Mouse (Mus musculus) liver, postnatal 0 days (tissue): ENCODE measurements around the gene Duox1. TPM values are rescaled to one million over a fixed set of nuclear protein-coding genes. Genes with fewer than 3 reads are reported as not detected.
A peak's percentile ranks its signal among the peaks of the same experiment; 100 is the strongest.

Experiments
- ATAC-seq: fragments of 200-750 bp; cut with Nextera tagmentation; 2 replicates; pipeline ENCODE4 v1.8.0; 2017; ENCODE audit warnings: mild to moderate bottlenecking, moderate library complexity
- DNase-seq: peaks from one replicate; pipeline ENCODE4 v3.0.0-alpha.2; 2016
- H3K27ac ChIP-seq: fragments of 300-500 bp; sonication (generic); 2 replicates; pipeline ENCODE4 v1.5.1; 2014; ENCODE audit warnings: antibody characterized with exemption, moderate library complexity, mild to moderate bottlenecking, low read depth
- H3K27me3 ChIP-seq: fragments of 300-500 bp; sonication (generic); 2 replicates; pipeline ENCODE4 v1.6.1; 2014; ENCODE audit warnings: low read length, control low read depth, mixed read lengths; ENCODE audit not compliant: insufficient read depth
- H3K36me3 ChIP-seq: fragments of 300-500 bp; sonication (generic); replicated peaks from 2 replicates; pipeline ENCODE4 v1.6.1; 2014; ENCODE audit warnings: mild to moderate bottlenecking, control low read depth, low read length, moderate library complexity, mixed read lengths; ENCODE audit not compliant: insufficient read depth
- H3K4me1 ChIP-seq: fragments of 300-500 bp; sonication (generic); 2 replicates; pipeline ENCODE4 v1.6.1; 2014; ENCODE audit warnings: antibody characterized with exemption, mild to moderate bottlenecking, control low read depth; ENCODE audit not compliant: insufficient read depth
- H3K4me2 ChIP-seq: fragments of 300-500 bp; sonication (generic); 2 replicates; pipeline ENCODE4 v1.6.1; 2014; ENCODE audit warnings: low read depth, mild to moderate bottlenecking, low read length, moderate library complexity, mixed read lengths
- H3K4me3 ChIP-seq: fragments of 300-500 bp; sonication (generic); 2 replicates; pipeline ENCODE4 v1.5.1; 2014; ENCODE audit warnings: low read depth, low read length
- H3K9ac ChIP-seq: fragments of 300-500 bp; sonication (generic); replicated peaks from 2 replicates; pipeline ENCODE4 v1.6.1; 2014; ENCODE audit warnings: mild to moderate bottlenecking, moderate library complexity
- H3K9me3 ChIP-seq: fragments of 300-500 bp; sonication (generic); 2 replicates; pipeline ENCODE4 v1.6.1; 2016; ENCODE audit warnings: mild to moderate bottlenecking, control low read depth, low read length, mixed read lengths
- CTCF ChIP-seq: sonication (generic); IDR thresholded peaks from 2 replicates; pipeline ENCODE4 v1.5.1; 2016; ENCODE audit warnings: antibody characterized with exemption, low read depth
- EP300 ChIP-seq: IDR thresholded peaks from 2 replicates; pipeline ENCODE4 v1.6.1; 2016; ENCODE audit warnings: antibody characterized with exemption, low read depth, mild to moderate bottlenecking
- WGBS: fragments of 180-500 bp; shearing (Covaris S2); extraction: QIAGEN DNeasy Blood & Tissue Kit; methylation state at CpG from one replicate; pipeline ENCODE4 v1.1.7; 2014; ENCODE audit not compliant: insufficient replicate concordance; 5-methylcytosine and 5-hydroxymethylcytosine counted together
- polyA plus RNA-seq: library from polyadenylated mRNA; unstranded; fragments of >200 nt; fragmentation: Nextera tagmentation; extraction: Ambion mirVana; gene quantifications from 2 replicates; pipeline ENCODE4 v1.2.1, GENCODE M21; 2015

The Duox1 gene
- polyA plus RNA-seq, 1 experiment from 2014 or later, result not detected

DNA sequence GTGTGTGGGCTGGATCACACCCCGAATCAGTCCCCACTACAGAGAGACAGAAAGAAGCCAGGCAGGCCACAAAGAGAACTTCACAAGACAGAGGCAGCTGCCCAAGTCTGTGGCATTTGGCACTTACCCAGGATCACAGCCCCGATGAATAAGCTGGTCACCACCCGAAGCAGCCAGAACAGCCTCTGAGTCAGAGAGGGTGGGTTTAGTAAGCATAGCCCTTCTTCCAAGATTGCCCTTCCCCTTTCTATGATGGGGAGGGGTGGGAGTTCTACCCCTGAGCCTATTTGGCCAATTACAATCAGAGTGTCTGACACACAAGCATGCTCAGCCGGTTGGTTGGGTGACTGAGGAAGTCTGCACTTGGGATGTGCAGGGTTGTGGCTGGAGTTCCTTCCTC is 9.3 kb upstream of the Duox1 start:
- ATAC-seq (no peak), DNase-seq (no peak)
- TF ChIP-seq CTCF (no peak), EP300 (no peak)
- H3K27me3 ChIP-seq, result peaks cover 51% of the 10 kb centered on the region
- WGBS, result 30% methylated on average over 4 of the region's 4 CpGs
- H3K4me2 ChIP-seq, result no peak overlapping the region
- H3K27ac ChIP-seq, result no peak overlapping the region
- no peak overlapping the region for H3K4me3 ChIP-seq
- no peak overlapping the region for H3K9ac ChIP-seq
- H3K9me3 ChIP-seq, result no peaks in the 10 kb centered on the region
- H3K4me1 ChIP-seq, result peaks cover 5% of the 10 kb centered on the region
- H3K36me3 ChIP-seq, result no peaks in the 10 kb centered on the region

DNA sequence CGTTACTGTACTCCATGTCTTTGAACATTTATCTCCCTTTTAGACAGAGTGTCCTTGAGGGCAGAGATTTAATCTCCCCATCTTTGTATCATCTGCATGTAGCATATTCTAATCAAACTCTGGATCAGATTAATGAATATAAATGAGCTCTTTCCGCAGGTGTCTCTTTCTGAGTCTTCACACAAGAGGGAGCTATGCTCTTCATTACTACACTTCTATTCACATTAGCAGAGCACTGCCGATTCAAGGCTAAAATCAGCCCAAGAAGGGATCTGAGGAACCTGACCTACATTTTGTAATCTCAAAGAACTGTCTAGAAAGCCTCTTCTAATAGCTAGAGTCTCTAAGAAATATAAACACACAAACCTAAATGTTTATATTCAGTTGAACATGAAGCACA is 5.8 kb upstream of the Duox1 start:
- no peak for DNase-seq
- TF ChIP-seq EP300, result no peak
- no peak for TF ChIP-seq CTCF

DNA sequence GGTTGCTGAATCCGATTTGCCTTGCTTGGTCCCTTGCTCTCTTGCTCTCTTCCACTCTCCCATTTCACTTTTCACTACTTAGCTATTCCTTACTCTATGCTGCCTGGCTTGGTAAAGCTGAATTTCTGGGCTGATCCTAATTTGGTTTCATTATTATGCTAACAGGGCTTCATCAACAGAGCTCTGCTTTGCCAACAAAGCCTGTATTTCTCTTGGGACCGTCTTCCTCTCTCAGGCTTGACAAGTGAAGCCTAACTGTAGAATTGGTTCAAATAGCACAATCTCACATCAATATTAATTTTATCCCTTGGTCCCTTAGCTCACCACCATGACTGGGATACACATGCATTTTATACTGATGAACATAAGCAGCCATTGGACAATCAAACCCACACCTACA is 3.9 kb upstream of the Duox1 start:
- no peak overlapping the region for H3K9ac ChIP-seq
- 51% methylated on average over 2 of the region's 2 CpGs for WGBS
- ATAC-seq (no peak), DNase-seq (no peak)
- peaks cover 8% of the 10 kb centered on the region for H3K4me1 ChIP-seq
- H3K9me3 ChIP-seq, result no peaks in the 10 kb centered on the region
- H3K27ac ChIP-seq, result no peak overlapping the region
- no peaks in the 10 kb centered on the region for H3K36me3 ChIP-seq
- no peak overlapping the region for H3K4me2 ChIP-seq
- no peak for TF ChIP-seq CTCF
- no peak for TF ChIP-seq EP300
- H3K4me3 ChIP-seq, result no peak overlapping the region
- peaks cover 62% of the 10 kb centered on the region for H3K27me3 ChIP-seq

More for the DNA sequence above, 5.8 kb upstream of the Duox1 start:
- Histone ChIP-seq H3K27ac (no peak overlapping the region), H3K36me3 (no peaks in the 10 kb centered on the region), H3K4me2 (no peak overlapping the region), H3K4me3 (no peak overlapping the region), H3K27me3 (peaks cover 58% of the 10 kb centered on the region), H3K4me1 (peaks cover 8% of the 10 kb centered on the region), H3K9ac (no peak overlapping the region), H3K9me3 (no peaks in the 10 kb centered on the region)
- 33% methylated on average over 3 of the region's 3 CpGs for WGBS
- no peak for ATAC-seq

DNA sequence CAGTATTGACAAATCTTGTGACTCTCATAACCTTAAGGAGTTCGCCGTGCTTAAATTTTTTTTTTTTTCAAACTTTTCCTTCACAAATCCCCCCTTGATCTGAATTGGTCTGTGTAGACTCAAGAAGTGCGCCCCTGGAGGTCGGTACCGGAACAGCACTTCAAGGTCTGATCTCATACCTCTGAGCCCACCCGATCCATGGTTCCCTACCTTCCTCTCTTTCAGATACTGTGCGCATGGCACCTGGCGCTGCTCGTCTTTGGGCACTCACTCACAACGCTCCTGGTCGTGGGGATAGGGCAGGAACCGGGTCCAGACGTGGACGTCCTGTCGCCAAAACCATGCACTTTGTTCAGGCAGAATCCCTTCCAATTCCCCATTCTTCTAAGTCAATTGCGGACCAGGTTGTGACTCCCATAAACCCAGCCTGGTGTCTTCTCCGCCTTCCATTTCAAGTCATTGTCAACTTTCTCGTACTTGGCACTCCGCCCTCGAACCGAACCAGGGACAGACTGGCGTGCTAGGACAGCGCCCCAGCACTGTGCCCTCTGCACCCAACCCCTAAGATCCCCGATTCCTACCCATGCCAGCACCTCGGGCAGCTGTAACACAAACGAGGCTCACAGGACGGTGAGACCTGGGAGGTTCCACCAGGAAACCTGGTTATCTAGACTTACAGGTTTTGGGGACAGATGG is 2.6 kb upstream of the Duox1 start:
- Histone ChIP-seq H3K27ac (no peak overlapping the region), H3K4me1 (peaks cover 8% of the 10 kb centered on the region), H3K4me2 (peak overlapping the region; percentile 53), H3K9ac (no peak overlapping the region), H3K36me3 (no peaks in the 10 kb centered on the region), H3K4me3 (peak overlapping the region; percentile 17), H3K9me3 (no peaks in the 10 kb centered on the region), H3K27me3 (peaks cover 60% of the 10 kb centered on the region)
- TF ChIP-seq CTCF (peak; percentile 74), EP300 (no peak)
- DNase-seq, result peak; percentile 73
- 5% methylated on average over 27 of the region's 27 CpGs for WGBS
- ATAC-seq, result no peak

DNA sequence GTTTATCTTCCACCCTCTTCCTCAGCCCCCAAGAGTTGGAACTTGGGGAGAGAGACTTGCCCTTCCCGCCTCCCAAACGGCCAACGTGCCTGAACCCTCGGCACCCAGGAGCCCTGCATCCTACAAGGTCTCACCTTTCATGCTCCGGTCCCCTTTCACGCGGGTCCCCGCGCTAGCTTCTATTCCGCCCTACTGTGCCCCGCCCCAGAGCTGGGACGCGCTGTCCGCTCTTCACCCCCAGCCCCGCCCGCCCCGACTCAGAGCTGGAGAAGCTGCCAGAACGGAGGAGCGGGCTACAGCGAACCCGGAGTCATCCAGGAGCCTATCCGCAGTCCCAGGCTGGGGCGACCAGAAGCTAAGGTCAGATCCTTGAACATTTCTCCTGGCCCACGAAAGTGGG is 1.9 kb upstream of the Duox1 start, which contains the start of gene Duoxa1:
Gene Duoxa1 (minus strand): TSS at position 195 of the 400 bp plus-strand sequence.
- peaks cover 59% of the 10 kb centered on the region for H3K27me3 ChIP-seq
- no peaks in the 10 kb centered on the region for H3K36me3 ChIP-seq
- no peak within 1 kb of the TSS for H3K27ac ChIP-seq
- TF ChIP-seq EP300 (no peak), CTCF (no peak)
- 0 out of 2 replicates have a peak, but pooled peaks have one; percentile 21 for ATAC-seq
- no peak within 1 kb of the TSS for H3K9ac ChIP-seq
- DNase-seq, result no peak
- H3K4me1 ChIP-seq, result peaks cover 8% of the 10 kb centered on the region
- peak within 1 kb of the TSS; percentile 17 for H3K4me3 ChIP-seq
- 5% methylated on average over 24 of the region's 24 CpGs for WGBS
- no peaks in the 10 kb centered on the region for H3K9me3 ChIP-seq
- H3K4me2 ChIP-seq, result peak within 1 kb of the TSS; percentile 53

DNA sequence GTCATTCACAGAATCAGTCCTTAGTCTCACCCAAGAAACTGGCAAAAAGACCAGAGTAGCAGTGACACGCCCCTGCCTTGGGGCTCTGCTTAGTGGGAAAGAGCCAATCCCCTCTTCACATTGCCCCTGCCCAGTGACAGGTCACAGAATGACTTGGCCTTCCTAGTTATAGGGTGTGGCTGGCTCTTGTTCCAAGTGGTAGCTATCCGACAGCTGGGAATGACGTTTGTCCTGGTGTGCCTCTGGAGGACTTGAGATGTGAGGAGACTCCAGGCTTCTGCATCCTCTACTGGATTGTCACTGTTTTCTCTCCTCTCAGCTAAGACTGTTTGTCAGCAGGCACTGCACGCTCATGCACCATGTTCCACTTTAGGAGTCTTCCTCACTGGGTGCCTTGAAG is 1.9 kb downstream of the Duox1 start:
- no peak overlapping the region for H3K9ac ChIP-seq
- no peak overlapping the region for H3K27ac ChIP-seq
- peaks cover 39% of the 10 kb centered on the region for H3K27me3 ChIP-seq
- 60% methylated on average over 4 of the region's 4 CpGs for WGBS
- no peak for DNase-seq
- H3K4me1 ChIP-seq, result peaks cover 8% of the 10 kb centered on the region
- H3K4me3 ChIP-seq, result no peak overlapping the region
- H3K4me2 ChIP-seq, result no peak overlapping the region
- ATAC-seq, result no peak
- H3K36me3 ChIP-seq, result no peaks in the 10 kb centered on the region
- TF ChIP-seq EP300 (no peak), CTCF (no peak)
- no peaks in the 10 kb centered on the region for H3K9me3 ChIP-seq
